Mouse (Mus musculus) liver, adult 2 months (tissue): ENCODE data around the gene Zfp618.

Source experiments
- CTCF ChIP-seq: fragments of 200-500 bp; IDR thresholded peaks from 2 replicates; pipeline ENCODE4 v1.5.1; 2011; ENCODE audit warnings: low read depth, low read length, control low read depth
- POLR2A ChIP-seq: fragments of 200-500 bp; IDR thresholded peaks from 2 replicates; pipeline ENCODE4 v1.6.1; 2011; ENCODE audit warnings: low read length, control low read depth; ENCODE audit not compliant: insufficient read depth; ENCODE audit errors: extremely low read depth

DNA sequence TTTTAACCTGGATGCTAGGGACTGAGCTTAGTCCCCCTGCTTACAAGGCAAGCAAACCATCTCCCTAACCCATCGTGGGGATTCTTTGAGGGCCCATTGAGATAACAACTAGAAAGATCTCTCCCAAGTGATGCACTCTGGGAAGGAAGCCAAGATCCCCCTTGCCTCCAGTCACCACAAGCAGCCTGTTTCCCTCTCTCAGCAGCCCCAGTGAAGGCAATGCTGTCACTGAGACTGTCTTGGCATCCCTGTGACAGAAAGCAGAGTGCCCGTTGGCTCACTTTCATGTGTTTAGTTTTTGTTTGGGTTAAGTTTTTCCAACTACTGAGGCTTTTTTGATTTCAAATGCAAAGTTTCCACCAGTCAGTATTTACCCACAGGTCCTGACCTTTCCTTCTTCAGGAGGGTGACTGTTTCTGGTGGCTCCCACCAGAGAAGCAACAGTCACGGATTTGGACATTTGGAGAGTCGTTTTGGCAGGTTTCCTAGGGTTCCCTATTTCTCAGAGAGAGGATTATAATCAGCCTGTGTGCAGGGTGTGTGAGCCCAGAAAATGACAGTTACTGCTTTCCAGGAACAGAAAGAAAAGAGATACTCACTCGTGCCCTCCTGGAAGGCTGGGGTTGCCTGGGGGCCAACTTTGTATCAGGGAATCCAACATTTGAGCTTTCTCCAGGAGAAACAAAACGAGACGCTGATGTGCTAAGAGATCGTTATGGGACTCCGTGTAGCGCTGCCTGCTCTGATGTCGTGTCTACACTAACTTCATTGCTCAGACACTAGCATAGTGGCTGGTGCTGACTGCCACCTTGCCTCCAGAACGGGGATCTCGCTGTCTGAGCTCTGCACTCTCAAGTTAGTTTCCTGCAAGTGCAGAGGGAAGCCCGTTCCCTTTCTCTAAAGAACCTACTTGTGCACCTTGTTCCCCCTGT, 23.1 kb upstream of the Zfp618 start:
- TF ChIP-seq CTCF, result no peak
- no peak for TF ChIP-seq POLR2A
